ENCODE assay signal across 18 mouse cellular contexts in the genomic region with DNA sequence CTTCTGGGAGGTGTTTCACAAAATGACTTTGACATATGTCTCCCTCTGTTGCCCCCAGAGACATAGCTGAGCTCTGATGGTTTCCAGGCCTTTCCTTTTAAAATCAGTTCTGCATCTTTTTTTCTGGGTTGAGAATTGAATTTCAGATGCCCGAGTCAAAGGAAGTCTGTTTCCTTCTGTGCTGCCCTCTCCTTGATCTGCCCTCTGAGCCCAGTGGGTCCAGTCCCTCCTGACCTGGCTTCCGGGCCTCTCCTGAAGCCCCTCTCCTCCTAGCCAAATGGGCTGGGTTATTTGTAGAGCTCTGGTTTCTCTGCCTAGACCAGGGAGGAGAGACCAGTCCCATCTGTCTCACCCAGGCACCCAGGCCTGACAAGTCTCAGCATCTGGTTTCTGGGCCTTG. TPM values are rescaled to one million over a fixed set of nuclear protein-coding genes. Genes with fewer than 3 reads are reported as not detected.
DNase-seq lines count a peak whose midpoint lies in the region; ATAC-seq lines count a peak whose summit lies in the region.
"Had no signal": no experiment of that assay in that cellular context is flagged by ENCODE, and none has a peak within 500 bp of the region (broad histone marks: within the 10 kb centered on the region; RNA-seq: fewer than 3 reads in every experiment).

No protein-coding gene starts in this region.

- H3K4me1 ChIP-seq in hindbrain, embryonic 11.5 days (replicated peaks; ENCODE audit: control insufficient read depth, insufficient read depth, low read length) = no peaks in the 10 kb centered on the region
- peaks cover 3% of the 10 kb centered on the region; the same call in 1 of the 2 replicates for H3K4me1 ChIP-seq in hindbrain, embryonic 12.5 days
- peaks cover 19% of the 10 kb centered on the region for H3K4me1 ChIP-seq in brown adipose tissue, adult 24 weeks (ENCODE audit: control insufficient read depth, insufficient read depth, insufficient read length, low read length)
- peaks cover 18% of the 10 kb centered on the region; the same call in 1 of the 2 replicates for H3K4me1 ChIP-seq in embryonic facial prominence, embryonic 12.5 days
- H3K4me1 ChIP-seq: liver, embryonic 13.5 days; neural tube, embryonic 13.5 days had no signal

- H3K27me3 ChIP-seq in hindbrain, embryonic 11.5 days (ENCODE audit: control insufficient read depth, insufficient read depth, low read length) = no peaks in the 10 kb centered on the region
- H3K27me3 ChIP-seq in hindbrain, embryonic 12.5 days = no peaks in the 10 kb centered on the region
- no peaks in the 10 kb centered on the region for H3K27me3 ChIP-seq in embryonic facial prominence, embryonic 12.5 days
- H3K27me3 ChIP-seq: liver, embryonic 13.5 days; neural tube, embryonic 13.5 days; Patski had no signal

- no peak overlapping the region for H3K9ac ChIP-seq in hindbrain, embryonic 11.5 days (ENCODE audit: low read depth, low read length)
- no peak overlapping the region for H3K9ac ChIP-seq in hindbrain, embryonic 12.5 days
- H3K9ac ChIP-seq in embryonic facial prominence, embryonic 12.5 days = no peak overlapping the region
- H3K9ac ChIP-seq: forebrain, postnatal 0 days; liver, embryonic 13.5 days; neural tube, embryonic 13.5 days had no signal

- no peak overlapping the region for H3K27ac ChIP-seq in hindbrain, embryonic 11.5 days (ENCODE audit: low read depth, low read length)
- no peak overlapping the region for H3K27ac ChIP-seq in hindbrain, embryonic 12.5 days
- H3K27ac ChIP-seq in brown adipose tissue, adult 24 weeks (replicated peaks; ENCODE audit: low read depth, low read length) = peak overlapping the region; percentile 75
- H3K27ac ChIP-seq in embryonic facial prominence, embryonic 12.5 days = peak overlapping the region; percentile 69
- H3K27ac ChIP-seq: liver, embryonic 13.5 days; neural tube, embryonic 13.5 days had no signal

- no peaks in the 10 kb centered on the region for H3K36me3 ChIP-seq in hindbrain, embryonic 11.5 days (ENCODE audit: control insufficient read depth, insufficient read depth, low read length)
- no peaks in the 10 kb centered on the region for H3K36me3 ChIP-seq in hindbrain, embryonic 12.5 days
- no peaks in the 10 kb centered on the region for H3K36me3 ChIP-seq in embryonic facial prominence, embryonic 12.5 days
- H3K36me3 ChIP-seq: liver, embryonic 13.5 days; neural tube, embryonic 13.5 days had no signal

- ATAC-seq in hindbrain, embryonic 11.5 days (ENCODE audit: low FRiP score) = no peak
- no peak for ATAC-seq in hindbrain, embryonic 12.5 days (ENCODE audit: low FRiP score)
- 0 out of 2 replicates have a peak, but pooled peaks have one; percentile 17 for ATAC-seq in embryonic facial prominence, embryonic 12.5 days (ENCODE audit: insufficient number of reproducible peaks, insufficient read depth, low FRiP score, low TSS enrichment)
- ATAC-seq: forebrain, postnatal 0 days; hindbrain, embryonic 16.5 days; lung, postnatal 0 days; Patski had no signal

- H3K4me3 ChIP-seq in hindbrain, embryonic 11.5 days (ENCODE audit: low read depth, low read length) = no peak overlapping the region
- no peak overlapping the region for H3K4me3 ChIP-seq in hindbrain, embryonic 12.5 days
- no peak overlapping the region for H3K4me3 ChIP-seq in brown adipose tissue, adult 24 weeks (ENCODE audit: insufficient read depth, low read depth, low read length)
- no peak overlapping the region for H3K4me3 ChIP-seq in embryonic facial prominence, embryonic 12.5 days
- H3K4me3 ChIP-seq: liver, embryonic 13.5 days; megakaryocyte, embryonic 14.5 days; neural tube, embryonic 13.5 days had no signal

- no peaks in the 10 kb centered on the region for H3K9me3 ChIP-seq in hindbrain, embryonic 11.5 days (ENCODE audit: control insufficient read depth, low read length)
- H3K9me3 ChIP-seq in hindbrain, embryonic 12.5 days (replicated peaks) = no peaks in the 10 kb centered on the region
- H3K9me3 ChIP-seq in embryonic facial prominence, embryonic 12.5 days = no peaks in the 10 kb centered on the region
- H3K9me3 ChIP-seq: liver, embryonic 13.5 days; megakaryocyte, embryonic 14.5 days; neural tube, embryonic 13.5 days had no signal

- H3K4me2 ChIP-seq in hindbrain, embryonic 11.5 days (replicated peaks; ENCODE audit: low read depth, low read length) = no peak overlapping the region
- no peak overlapping the region for H3K4me2 ChIP-seq in hindbrain, embryonic 12.5 days (replicated peaks)
- no peak overlapping the region for H3K4me2 ChIP-seq in embryonic facial prominence, embryonic 12.5 days (replicated peaks)
- H3K4me2 ChIP-seq: liver, embryonic 13.5 days; neural tube, embryonic 13.5 days had no signal

- peak; percentile 14 for DNase-seq in hindbrain, embryonic 11.5 days (ENCODE audit: low spot score)
- peak; percentile 57 for DNase-seq in mesoderm, embryonic 11.5 days (ENCODE audit: low read depth, low spot score)
- DNase-seq in frontal cortex, postnatal 25 days (ENCODE audit: low spot score in 2 of 2) = no peak
- no peak for DNase-seq in cerebellum, postnatal 10 days
- DNase-seq: cerebellum, postnatal 36 days; forebrain, postnatal 0 days; heart, adult 11 months; kidney, postnatal 10 days; liver, embryonic 13.5 days; thymus, postnatal 25 days had no signal

- 59% methylated on average over 2 of the region's 2 CpGs for WGBS in hindbrain, embryonic 11.5 days
- WGBS in hindbrain, embryonic 12.5 days = 45% methylated on average over 2 of the region's 2 CpGs
- 20% methylated on average over 2 of the region's 2 CpGs for WGBS in embryonic facial prominence, embryonic 12.5 days

RNA-seq across cellular contexts. Expression of a gene that starts 13.5 kb away (rescaled TPM):
- 0.69 and 0.95 TPM in 2 replicates for polyA plus RNA-seq in hindbrain, embryonic 11.5 days (2014; fragmentation: Nextera tagmentation; extraction: Ambion mirVana)
- polyA plus RNA-seq in hindbrain, embryonic 12.5 days (2016; fragmentation: Nextera tagmentation; extraction: Ambion mirVana) = 1.8 TPM in 2 replicates
- not detected in 2 replicates for polyA plus RNA-seq in brown adipose tissue, adult 24 weeks (2012; ENCODE audit: insufficient read depth, insufficient read length, missing spikeins)
- polyA plus RNA-seq in embryonic facial prominence, embryonic 12.5 days (2016; fragmentation: Nextera tagmentation; extraction: Ambion mirVana) = 4.2 and 5.3 TPM in 2 replicates

RNA-seq across cellular contexts. Expression of a gene that starts 41.7 kb away (rescaled TPM):
- 15.0 and 19.4 TPM in 2 replicates for polyA plus RNA-seq in hindbrain, embryonic 11.5 days (2014; fragmentation: Nextera tagmentation; extraction: Ambion mirVana)
- 36.6 and 40.8 TPM in 2 replicates for polyA plus RNA-seq in hindbrain, embryonic 12.5 days (2016; fragmentation: Nextera tagmentation; extraction: Ambion mirVana)
- 18.6 and 24.1 TPM in 2 replicates for polyA plus RNA-seq in brown adipose tissue, adult 24 weeks (2012; ENCODE audit: insufficient read depth, insufficient read length, missing spikeins)
- 71.1 and 76.0 TPM in 2 replicates for polyA plus RNA-seq in embryonic facial prominence, embryonic 12.5 days (2016; fragmentation: Nextera tagmentation; extraction: Ambion mirVana)

Comparison
In these comparisons a context has a peak if more than half of its experiments do, and no peak if none do; other contexts are left out.
1. DNase-seq: peak in hindbrain, embryonic 11.5 days (single experiment) and mesoderm, embryonic 11.5 days (single experiment); none in frontal cortex, postnatal 25 days (0 of 2) and cerebellum, postnatal 10 days (0 of 2).
2. H3K27ac ChIP-seq: peak in brown adipose tissue, adult 24 weeks (single experiment) and embryonic facial prominence, embryonic 12.5 days (single experiment); none in hindbrain, embryonic 11.5 days (single experiment) and hindbrain, embryonic 12.5 days (single experiment).